Mouse (Mus musculus): ENCODE measurements around the gene Dact3. TPM values are rescaled to one million over a fixed set of nuclear protein-coding genes. Genes with fewer than 3 reads are reported as not detected.

Gene Dact3
- polyA plus RNA-seq, 1 experiment from 2014 or later = 2.1 TPM

DNA sequence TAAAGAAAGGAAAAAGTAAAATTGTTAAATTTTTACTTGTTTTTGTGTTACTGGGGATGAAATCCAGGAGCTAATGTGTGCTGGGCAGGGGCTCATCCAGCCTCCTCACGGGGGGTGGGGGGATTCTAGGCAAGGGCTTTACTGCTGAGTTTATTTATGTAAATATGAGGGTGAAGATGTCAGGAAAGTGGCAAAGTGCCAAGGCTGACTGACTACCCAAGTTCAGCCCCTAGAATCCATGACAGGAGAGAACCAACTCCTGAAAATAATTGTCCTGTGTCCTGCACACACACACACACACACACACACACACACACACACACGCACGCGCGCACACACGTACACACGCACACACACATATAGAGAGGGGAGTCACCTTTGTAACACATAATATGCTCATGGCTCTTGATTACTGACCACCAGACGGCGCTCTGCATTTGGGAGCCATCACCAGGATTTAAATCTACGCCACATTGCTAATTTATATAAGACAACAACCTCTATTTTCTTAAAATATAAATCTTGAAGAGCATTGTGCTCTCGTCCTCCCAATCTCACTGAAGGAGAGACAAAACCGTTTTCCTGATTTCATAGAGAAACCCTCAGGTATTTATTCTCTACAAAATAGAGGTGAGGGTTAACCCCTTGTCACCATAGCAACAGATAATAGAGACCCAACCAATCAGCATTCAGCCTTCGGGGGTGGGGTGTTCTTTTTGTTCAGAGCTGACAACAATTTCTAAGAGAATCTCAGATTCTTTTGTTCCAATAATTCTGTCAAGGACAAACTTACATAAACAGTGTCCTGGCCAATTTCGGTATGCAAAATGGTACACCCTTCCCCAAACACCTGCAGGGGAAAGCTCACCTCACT is 57.8 kb downstream of the Dact3 start:
- H3K4me2 ChIP-seq (ENCODE audit: low read depth, low read length) = no peak overlapping the region
- H3K9ac ChIP-seq (ENCODE audit: low read length) = no peak overlapping the region
- peak; percentile 47 for ATAC-seq (ENCODE audit: low read depth)
- H3K9me3 ChIP-seq (ENCODE audit: control insufficient read depth, low read length) = no peaks in the 10 kb centered on the region
- WGBS = 38% methylated on average over 14 of the region's 14 CpGs
- no peak overlapping the region for H3K27ac ChIP-seq (ENCODE audit: low read length)
- no peaks in the 10 kb centered on the region for H3K4me1 ChIP-seq (replicated peaks; ENCODE audit: control insufficient read depth, insufficient read depth, low read length)
- no peak overlapping the region for H3K4me3 ChIP-seq (ENCODE audit: low read length)
- no peaks in the 10 kb centered on the region for H3K36me3 ChIP-seq (ENCODE audit: control insufficient read depth, insufficient read depth, low read length)
- H3K27me3 ChIP-seq (ENCODE audit: control insufficient read depth, insufficient read depth, low read depth, low read length) = no peaks in the 10 kb centered on the region

Other genes with a start within 250 kb of the Dact3 start
- not detected in 2 replicates for gene Ceacam15, start 199.6 kb upstream of the Dact3 start, polyA plus RNA-seq (2015; fragmentation: Nextera tagmentation; extraction: Ambion mirVana)
- not detected in 2 replicates for gene Ceacam9, start 153.4 kb upstream of the Dact3 start, polyA plus RNA-seq (2015; fragmentation: Nextera tagmentation; extraction: Ambion mirVana)
- 275 and 283 TPM in 2 replicates for gene Ap2s1, start 136.9 kb upstream of the Dact3 start, polyA plus RNA-seq (2015; fragmentation: Nextera tagmentation; extraction: Ambion mirVana)
- gene Slc1a5, start 94.0 kb upstream of the Dact3 start, polyA plus RNA-seq (2015; fragmentation: Nextera tagmentation; extraction: Ambion mirVana) = 46.7 and 47.2 TPM in 2 replicates
- 87.1 and 92.1 TPM in 2 replicates for gene Strn4, start 59.4 kb upstream of the Dact3 start, polyA plus RNA-seq (2015; fragmentation: Nextera tagmentation; extraction: Ambion mirVana)
- 28.1 and 28.9 TPM in 2 replicates for gene Fkrp, start 58.6 kb upstream of the Dact3 start, polyA plus RNA-seq (2015; fragmentation: Nextera tagmentation; extraction: Ambion mirVana)
- gene Prkd2, start 32.4 kb upstream of the Dact3 start, polyA plus RNA-seq (2015; fragmentation: Nextera tagmentation; extraction: Ambion mirVana) = 21.7 and 23.3 TPM in 2 replicates
- gene Gng8, start 16.5 kb downstream of the Dact3 start, polyA plus RNA-seq (2015; fragmentation: Nextera tagmentation; extraction: Ambion mirVana) = 12.9 and 13.0 TPM in 2 replicates
- gene Ptgir, start 31.2 kb downstream of the Dact3 start, polyA plus RNA-seq (2015; fragmentation: Nextera tagmentation; extraction: Ambion mirVana) = 2.6 and 2.8 TPM in 2 replicates
- gene Calm3, start 48.8 kb downstream of the Dact3 start, polyA plus RNA-seq (2015; fragmentation: Nextera tagmentation; extraction: Ambion mirVana) = 116 and 118 TPM in 2 replicates
- gene Pnmal2, start 69.4 kb downstream of the Dact3 start, polyA plus RNA-seq (2015; fragmentation: Nextera tagmentation; extraction: Ambion mirVana) = 5.1 and 5.5 TPM in 2 replicates
- gene Pnmal1, start 84.4 kb downstream of the Dact3 start, polyA plus RNA-seq (2015; fragmentation: Nextera tagmentation; extraction: Ambion mirVana) = 0.20 and 0.49 TPM in 2 replicates
- 0.15 and 0.29 TPM in 2 replicates for gene Gm42372, start 107.8 kb downstream of the Dact3 start, polyA plus RNA-seq (2015; fragmentation: Nextera tagmentation; extraction: Ambion mirVana)
- 41.7 and 43.8 TPM in 2 replicates for gene Ccdc8, start 117.4 kb downstream of the Dact3 start, polyA plus RNA-seq (2015; fragmentation: Nextera tagmentation; extraction: Ambion mirVana)
- 104 and 105 TPM in 2 replicates for gene Ppp5c, start 152.6 kb downstream of the Dact3 start, polyA plus RNA-seq (2015; fragmentation: Nextera tagmentation; extraction: Ambion mirVana)
- gene Hif3a, start 187.1 kb downstream of the Dact3 start, polyA plus RNA-seq (2015; fragmentation: Nextera tagmentation; extraction: Ambion mirVana) = 56.0 and 57.0 TPM in 2 replicates
- 0.28 and 0.50 TPM in 2 replicates for gene Psg16, start 198.7 kb downstream of the Dact3 start, polyA plus RNA-seq (2015; fragmentation: Nextera tagmentation; extraction: Ambion mirVana)

All from lung, embryonic 16.5 days (tissue).